Mouse (Mus musculus): ENCODE data around the gene Cfap73. TPM values are rescaled to one million over a fixed set of nuclear protein-coding genes. Genes with fewer than 3 reads are reported as not detected.

The Cfap73 gene
- not detected in 2 replicates for polyA plus RNA-seq (2011; ENCODE audit: insufficient read depth, insufficient read length, low read depth, missing spikeins)

DNA sequence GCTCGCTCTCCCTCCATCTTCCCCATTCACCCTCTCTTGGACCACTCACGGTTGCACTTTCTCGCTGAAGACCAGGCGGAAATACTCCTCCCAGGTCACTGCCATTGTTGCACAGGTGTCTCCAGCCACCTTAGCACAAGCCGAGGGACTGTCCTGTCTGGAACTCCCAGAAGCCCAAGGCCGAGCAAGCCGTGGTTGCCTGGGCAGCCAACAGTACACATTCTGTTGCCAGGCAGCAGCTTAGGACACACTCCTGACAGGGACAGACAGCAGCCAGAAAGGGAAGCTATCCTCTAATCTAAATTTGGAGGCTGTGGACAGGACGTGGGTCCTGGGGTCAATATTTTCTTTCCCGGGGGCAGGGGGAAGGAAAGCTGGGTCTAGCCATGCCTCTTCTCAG, at the start of gene Cfap73:
TSS of gene Cfap73 (minus strand) at position 105 of the 400 bp plus-strand sequence.
- TF ChIP-seq CTCF (IDR thresholded peaks at IDR 0.05; ENCODE audit: low read depth, low read length) (no peak), EP300 (IDR thresholded peaks at IDR 0.05; ENCODE audit: insufficient read depth, low read depth, low read length) (no peak), POLR2A (IDR thresholded peaks at IDR 0.05; ENCODE audit: insufficient read depth, low read length) (no peak)
- no peak within 1 kb of the TSS for H3K27ac ChIP-seq (ENCODE audit: insufficient read depth, low read length)
- no peaks in the 10 kb centered on the region for H3K9me3 ChIP-seq (replicated peaks; ENCODE audit: control insufficient read depth, insufficient read depth, low read length, poor library complexity, severe bottlenecking)
- no peak within 1 kb of the TSS for H3K4me3 ChIP-seq (ENCODE audit: low read depth, low read length)
- no peaks in the 10 kb centered on the region for H3K36me3 ChIP-seq (ENCODE audit: control insufficient read depth, insufficient read depth, low read length, poor library complexity, severe bottlenecking)
- H3K9ac ChIP-seq (ENCODE audit: low read depth, poor library complexity, severe bottlenecking), result no peak within 1 kb of the TSS
- H3K27me3 ChIP-seq (ENCODE audit: control insufficient read depth, insufficient read depth, low read length, poor library complexity, severe bottlenecking), result no peaks in the 10 kb centered on the region
- no peaks in the 10 kb centered on the region for H3K4me1 ChIP-seq (ENCODE audit: control insufficient read depth, insufficient read depth, low read length)

DNA sequence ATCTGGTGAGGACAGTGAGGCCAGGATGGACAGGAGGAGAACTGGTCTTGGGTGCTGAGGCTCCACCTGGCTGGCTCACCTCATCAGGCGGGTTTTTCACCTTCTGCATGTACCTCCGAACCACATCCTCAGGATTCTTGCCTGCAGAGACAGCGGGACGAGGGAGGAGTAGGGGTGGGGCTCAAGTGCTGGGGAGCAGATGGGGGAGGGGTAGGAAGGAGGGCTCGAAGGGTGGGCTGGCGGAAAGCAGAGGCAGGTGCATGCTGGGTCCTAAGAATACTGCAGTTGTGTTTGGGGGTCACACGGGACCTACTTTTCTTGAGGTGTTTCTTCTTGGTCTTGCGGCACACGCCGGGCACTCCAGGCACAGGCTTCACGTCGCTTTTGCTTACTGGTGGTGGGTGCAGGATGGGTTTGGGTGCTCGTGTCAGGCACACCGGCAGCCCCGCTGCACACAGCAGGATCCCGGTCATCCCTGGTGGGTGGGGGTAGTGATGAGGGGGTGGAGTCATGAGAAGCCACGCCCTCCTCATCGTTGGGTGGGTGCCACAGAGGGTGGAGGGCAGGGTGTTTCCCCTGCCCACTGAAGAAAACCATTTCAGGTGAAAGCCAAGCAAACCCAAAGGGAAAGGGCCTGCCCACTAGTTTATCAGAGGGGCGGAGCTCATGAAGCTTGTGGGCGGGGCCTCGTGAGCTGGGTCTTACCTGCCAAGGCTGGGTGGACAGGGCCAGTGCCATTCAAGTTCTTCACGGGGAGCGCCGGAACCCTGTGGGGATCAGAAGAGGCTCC, 49.1 kb upstream of the Cfap73 start:
- H3K4me1 ChIP-seq (ENCODE audit: control insufficient read depth, insufficient read depth, low read length), result peaks cover 7% of the 10 kb centered on the region
- H3K9me3 ChIP-seq (replicated peaks; ENCODE audit: control insufficient read depth, insufficient read depth, low read length, poor library complexity, severe bottlenecking), result no peaks in the 10 kb centered on the region
- H3K36me3 ChIP-seq (ENCODE audit: control insufficient read depth, insufficient read depth, low read length, poor library complexity, severe bottlenecking), result no peaks in the 10 kb centered on the region
- TF ChIP-seq EP300 (IDR thresholded peaks at IDR 0.05; ENCODE audit: insufficient read depth, low read depth, low read length), result peak; percentile 47; the same call in 1 of the 2 replicates
- TF ChIP-seq CTCF (IDR thresholded peaks at IDR 0.05; ENCODE audit: low read depth, low read length), result no peak
- no peak for TF ChIP-seq POLR2A (IDR thresholded peaks at IDR 0.05; ENCODE audit: insufficient read depth, low read length)
- peak overlapping the region; percentile 83 for H3K4me3 ChIP-seq (ENCODE audit: low read depth, low read length)
- H3K9ac ChIP-seq (ENCODE audit: low read depth, poor library complexity, severe bottlenecking), result peak overlapping the region; percentile 42; the same call in 1 of the 2 replicates
- no peak overlapping the region for H3K27ac ChIP-seq (ENCODE audit: insufficient read depth, low read length)
- H3K27me3 ChIP-seq (ENCODE audit: control insufficient read depth, insufficient read depth, low read length, poor library complexity, severe bottlenecking), result no peaks in the 10 kb centered on the region

GRCm38 (mm10) chr5:120680918-120681317, 46.9 kb upstream of the Cfap73 start:
- Histone ChIP-seq H3K9me3 (replicated peaks; ENCODE audit: control insufficient read depth, insufficient read depth, low read length, poor library complexity, severe bottlenecking) (no peaks in the 10 kb centered on the region), H3K4me3 (ENCODE audit: low read depth, low read length) (peak overlapping the region; percentile 52), H3K9ac (ENCODE audit: low read depth, poor library complexity, severe bottlenecking) (peak overlapping the region; percentile 12), H3K36me3 (ENCODE audit: control insufficient read depth, insufficient read depth, low read length, poor library complexity, severe bottlenecking) (no peaks in the 10 kb centered on the region), H3K4me1 (ENCODE audit: control insufficient read depth, insufficient read depth, low read length) (no peaks in the 10 kb centered on the region), H3K27me3 (ENCODE audit: control insufficient read depth, insufficient read depth, low read length, poor library complexity, severe bottlenecking) (no peaks in the 10 kb centered on the region), H3K27ac (ENCODE audit: insufficient read depth, low read length) (no peak overlapping the region)
- no peak for TF ChIP-seq CTCF (IDR thresholded peaks at IDR 0.05; ENCODE audit: low read depth, low read length)
- no peak for TF ChIP-seq POLR2A (IDR thresholded peaks at IDR 0.05; ENCODE audit: insufficient read depth, low read length)
- no peak for TF ChIP-seq EP300 (IDR thresholded peaks at IDR 0.05; ENCODE audit: insufficient read depth, low read depth, low read length)

DNA sequence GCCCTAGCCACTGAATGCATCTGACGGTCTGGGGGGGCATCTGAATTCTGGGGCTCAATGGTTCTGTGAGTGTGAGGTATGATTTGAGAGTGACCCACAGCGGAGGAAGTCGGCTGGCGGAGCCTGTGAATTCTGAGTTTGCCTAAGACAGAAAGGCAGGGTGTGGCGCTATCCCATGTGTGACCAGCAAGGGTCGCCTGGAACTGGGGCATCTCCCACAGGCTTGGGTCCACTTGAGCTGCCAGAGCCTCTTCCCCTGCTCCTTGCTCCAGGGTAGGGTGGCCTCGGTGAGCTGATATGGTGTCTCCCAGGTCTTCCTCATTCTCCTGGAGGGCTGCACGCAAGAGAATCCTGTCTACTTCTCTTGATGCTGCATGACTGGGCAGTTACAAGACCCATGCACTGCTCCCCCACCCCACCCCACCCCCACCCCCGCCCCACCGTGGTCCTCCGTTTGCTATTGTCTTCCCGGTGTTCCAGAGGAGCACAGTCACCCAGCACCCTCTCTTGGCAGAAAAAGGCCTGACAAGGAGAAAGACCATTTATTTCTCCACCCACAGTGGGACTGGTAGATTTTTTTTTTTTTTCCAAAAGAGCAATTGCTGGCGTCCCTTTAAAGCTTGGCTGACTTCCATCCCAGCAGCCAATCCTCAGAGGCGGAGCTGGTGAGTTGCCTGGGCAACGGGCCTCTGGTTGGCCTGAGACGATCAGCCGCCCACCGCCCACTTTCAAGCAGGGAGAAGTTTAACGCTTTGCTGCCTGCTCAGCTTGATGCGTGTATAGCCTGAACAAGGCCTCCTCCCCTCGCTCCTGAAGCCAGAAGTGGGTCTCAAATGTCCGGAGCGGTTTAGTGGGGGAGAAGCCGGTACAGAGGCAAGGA, 45.9 kb upstream of the Cfap73 start:
- Histone ChIP-seq H3K4me1 (ENCODE audit: control insufficient read depth, insufficient read depth, low read length) (no peaks in the 10 kb centered on the region), H3K27ac (ENCODE audit: insufficient read depth, low read length) (peak overlapping the region; percentile 5; the same call in 1 of the 2 replicates), H3K36me3 (ENCODE audit: control insufficient read depth, insufficient read depth, low read length, poor library complexity, severe bottlenecking) (no peaks in the 10 kb centered on the region), H3K4me3 (ENCODE audit: low read depth, low read length) (peak overlapping the region; percentile 59), H3K27me3 (ENCODE audit: control insufficient read depth, insufficient read depth, low read length, poor library complexity, severe bottlenecking) (no peaks in the 10 kb centered on the region), H3K9me3 (replicated peaks; ENCODE audit: control insufficient read depth, insufficient read depth, low read length, poor library complexity, severe bottlenecking) (no peaks in the 10 kb centered on the region), H3K9ac (ENCODE audit: low read depth, poor library complexity, severe bottlenecking) (peak overlapping the region; percentile 41)
- TF ChIP-seq CTCF (IDR thresholded peaks at IDR 0.05; ENCODE audit: low read depth, low read length), result peak; percentile 76
- TF ChIP-seq POLR2A (IDR thresholded peaks at IDR 0.05; ENCODE audit: insufficient read depth, low read length), result no peak
- TF ChIP-seq EP300 (IDR thresholded peaks at IDR 0.05; ENCODE audit: insufficient read depth, low read depth, low read length), result peak; percentile 29; the same call in 1 of the 2 replicates

- Histone ChIP-seq H3K9me3 (replicated peaks; ENCODE audit: control insufficient read depth, insufficient read depth, low read length, poor library complexity, severe bottlenecking) (no peaks in the 10 kb centered on the region), H3K4me3 (ENCODE audit: low read depth, low read length) (no peak overlapping the region), H3K9ac (ENCODE audit: low read depth, poor library complexity, severe bottlenecking) (no peak overlapping the region), H3K36me3 (ENCODE audit: control insufficient read depth, insufficient read depth, low read length, poor library complexity, severe bottlenecking) (no peaks in the 10 kb centered on the region), H3K4me1 (ENCODE audit: control insufficient read depth, insufficient read depth, low read length) (no peaks in the 10 kb centered on the region), H3K27ac (ENCODE audit: insufficient read depth, low read length) (no peak overlapping the region), H3K27me3 (ENCODE audit: control insufficient read depth, insufficient read depth, low read length, poor library complexity, severe bottlenecking) (no peaks in the 10 kb centered on the region)
- TF ChIP-seq POLR2A (IDR thresholded peaks at IDR 0.05; ENCODE audit: insufficient read depth, low read length) (no peak), CTCF (IDR thresholded peaks at IDR 0.05; ENCODE audit: low read depth, low read length) (no peak), EP300 (IDR thresholded peaks at IDR 0.05; ENCODE audit: insufficient read depth, low read depth, low read length) (no peak)
Measured at GRCm38 (mm10) chr5:120677516-120677915, 43.5 kb upstream of the Cfap73 start.
